Mouse (Mus musculus) thymus, postnatal 36 days (tissue): ENCODE results near the gene Nacc1.

Experiments
- DNase-seq, 2 experiments: peaks; one replicate each; pipeline ENCODE4 v3.0.0; 2022; ENCODE audit warnings: mixed read lengths in 2 of 2

Nacc1 gene

GRCm38 (mm10) chr8:84687705-84688100 is at the start of gene Nacc1:
Nacc1 (minus strand) TSS chr8:84687862.
- peak; percentile 84 to 89 for DNase-seq

DNA sequence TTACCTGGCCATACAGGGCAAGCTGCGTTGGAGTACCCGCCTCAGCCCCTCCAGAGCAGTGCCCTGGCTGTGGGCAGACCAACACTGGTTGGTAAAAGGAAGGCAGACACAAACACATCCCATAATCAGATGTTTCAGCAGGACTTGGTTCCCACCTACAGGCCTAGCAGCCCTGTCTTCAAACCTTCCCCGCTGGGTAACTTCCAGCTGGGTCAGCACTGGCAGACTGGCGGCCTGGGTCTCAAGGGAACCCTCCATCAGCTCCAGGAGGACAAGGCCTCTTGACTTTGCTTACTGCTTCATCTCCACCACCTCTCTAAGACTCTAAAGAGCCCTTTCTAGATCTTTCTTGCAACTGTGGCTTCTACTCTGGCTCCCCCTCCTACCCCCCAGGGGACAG is 48.9 kb upstream of the Nacc1 start:
- no peak for DNase-seq

- DNase-seq: no peak
Observed at GRCm38 (mm10) chr8:84735597-84735996, 47.9 kb upstream of the Nacc1 start.

DNA sequence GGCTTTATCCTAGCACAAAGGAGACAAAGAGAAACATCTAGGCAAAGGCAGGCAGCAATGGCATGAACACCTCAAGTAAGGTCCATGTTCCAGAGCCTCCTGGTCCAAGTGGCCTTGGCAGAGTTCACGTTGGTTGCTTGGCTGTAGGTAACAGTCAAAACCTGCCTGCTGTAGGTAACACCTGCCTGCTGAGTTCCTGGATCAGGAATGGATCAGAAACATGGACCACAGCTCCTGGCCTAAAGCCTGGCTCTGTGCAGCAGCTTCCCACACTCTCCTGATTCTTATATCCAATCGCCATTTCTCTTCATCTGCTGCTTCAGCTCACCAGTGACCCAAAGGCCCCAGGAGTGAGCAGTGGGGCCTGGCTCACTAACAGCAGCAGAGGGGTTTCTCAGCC is 47.0 kb upstream of the Nacc1 start:
- no peak for DNase-seq

GRCm38 (mm10) chr8:84733959-84734358 is 46.3 kb upstream of the Nacc1 start:
- DNase-seq: no peak

GRCm38 (mm10) chr8:84732996-84733395 is 45.3 kb upstream of the Nacc1 start:
- DNase-seq: no peak

GRCm38 (mm10) chr8:84732545-84732944 is 44.9 kb upstream of the Nacc1 start:
- no peak for DNase-seq

GRCm38 (mm10) chr8:84731371-84732177 is 43.9 kb upstream of the Nacc1 start:
- no peak for DNase-seq

- DNase-seq: no peak
Observed at GRCm38 (mm10) chr8:84730541-84731370, 43.1 kb upstream of the Nacc1 start.

- no peak for DNase-seq
Observed at GRCm38 (mm10) chr8:84729921-84730362, 42.3 kb upstream of the Nacc1 start.

- DNase-seq: no peak
Observed at GRCm38 (mm10) chr8:84728474-84728873, 40.8 kb upstream of the Nacc1 start.

DNA sequence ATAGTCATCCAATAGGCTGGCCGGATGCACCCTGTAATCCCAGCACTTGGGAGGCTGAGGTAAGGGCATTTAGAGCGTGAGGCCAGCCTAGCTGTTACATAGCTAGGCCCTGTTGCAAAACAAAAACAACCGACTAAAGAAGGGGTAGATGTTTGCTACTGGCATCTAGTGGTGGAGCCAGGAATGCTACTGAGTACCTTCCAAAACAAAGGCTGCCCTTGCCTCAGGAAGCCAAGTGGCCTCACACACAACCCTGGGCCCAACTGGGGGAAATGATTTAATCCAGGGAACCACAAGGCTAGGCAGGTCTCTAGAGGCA is 38.2 kb upstream of the Nacc1 start:
- no peak for DNase-seq

GRCm38 (mm10) chr8:84725246-84725940 is 37.7 kb upstream of the Nacc1 start:
- DNase-seq: no peak

- peak in 1 of 2 experiments; percentile 42 for DNase-seq
Observed at GRCm38 (mm10) chr8:84724683-84725082, 37.0 kb upstream of the Nacc1 start.

DNA sequence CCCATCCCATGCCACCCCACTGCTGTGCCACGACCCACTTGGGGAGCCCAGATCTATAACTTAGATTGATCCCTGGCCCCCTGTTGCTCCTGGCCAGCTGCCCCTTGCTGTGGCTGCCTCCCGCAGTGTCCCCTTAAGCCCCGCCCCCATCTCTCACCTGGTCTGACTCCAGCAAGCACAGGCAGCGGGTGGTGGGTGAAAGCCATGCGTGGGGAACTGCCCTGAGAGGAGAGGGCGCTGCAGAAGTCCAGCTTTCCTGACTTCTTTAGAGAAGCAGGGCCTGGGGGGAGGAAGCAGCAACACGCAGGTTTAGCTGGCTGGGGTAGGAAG is 35.9 kb upstream of the Nacc1 start:
- peak; percentile 32 to 51 for DNase-seq

GRCm38 (mm10) chr8:84722850-84723570 is 35.3 kb upstream of the Nacc1 start, which contains the start of gene G430095P16Rik:
G430095P16Rik (plus strand) TSS chr8:84723007.
- DNase-seq: peak; percentile 46 to 71

DNA sequence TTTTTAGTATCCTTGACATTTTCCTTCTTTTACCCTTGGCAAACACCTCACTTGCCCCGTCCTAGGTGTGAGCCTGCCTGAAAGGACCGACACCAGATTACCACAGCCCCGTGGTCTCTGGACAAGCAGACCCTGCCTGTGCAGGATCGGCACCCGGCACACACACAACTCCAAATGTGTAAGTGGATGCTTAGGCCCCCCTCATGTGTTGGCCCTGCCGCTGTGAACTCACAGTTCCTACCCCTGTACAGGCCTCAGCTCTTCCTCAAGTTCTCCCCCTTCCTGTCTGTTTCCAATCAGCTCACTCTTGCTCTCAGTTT is 34.8 kb upstream of the Nacc1 start:
- DNase-seq: no peak

DNA sequence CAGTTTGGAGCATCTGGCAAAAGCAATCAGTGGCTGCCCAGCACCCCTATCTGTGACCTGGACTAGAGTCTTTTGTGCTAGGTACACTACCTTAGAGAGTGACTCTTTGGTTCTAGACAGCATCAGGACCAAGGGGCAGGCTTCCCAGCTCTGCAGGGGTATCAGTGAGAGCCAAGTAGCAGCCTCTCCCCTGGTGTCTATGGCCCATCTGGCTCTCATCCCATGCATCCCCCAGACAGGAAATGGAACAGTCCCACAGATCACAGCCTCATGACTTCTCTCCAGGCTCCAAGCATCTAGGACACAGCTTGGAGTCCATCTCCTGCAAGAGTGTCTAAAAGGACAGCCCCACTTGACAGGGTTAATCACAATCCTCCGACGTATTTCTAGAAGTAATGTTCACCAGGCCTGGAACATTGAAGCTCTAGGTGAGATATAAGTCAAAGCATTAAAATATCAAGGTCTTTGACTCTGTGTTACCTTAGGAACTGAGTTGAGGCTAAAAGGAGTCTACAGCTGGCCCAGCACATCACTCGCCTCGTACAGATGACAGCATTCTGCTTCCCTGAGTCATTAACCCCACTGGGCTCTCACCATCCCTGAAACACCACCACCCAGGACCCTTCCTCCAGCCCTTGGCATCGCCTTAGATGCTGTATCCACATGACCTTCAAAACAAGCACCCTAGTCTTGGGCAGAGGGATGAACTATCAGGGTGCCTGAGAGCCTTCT is 31.5 kb upstream of the Nacc1 start:
- DNase-seq: no peak

GRCm38 (mm10) chr8:84718476-84718875 is 30.8 kb upstream of the Nacc1 start:
- no peak for DNase-seq

GRCm38 (mm10) chr8:84716790-84717189 is 29.1 kb upstream of the Nacc1 start:
- no peak for DNase-seq

GRCm38 (mm10) chr8:84715893-84716468 is 28.3 kb upstream of the Nacc1 start:
- no peak for DNase-seq

DNA sequence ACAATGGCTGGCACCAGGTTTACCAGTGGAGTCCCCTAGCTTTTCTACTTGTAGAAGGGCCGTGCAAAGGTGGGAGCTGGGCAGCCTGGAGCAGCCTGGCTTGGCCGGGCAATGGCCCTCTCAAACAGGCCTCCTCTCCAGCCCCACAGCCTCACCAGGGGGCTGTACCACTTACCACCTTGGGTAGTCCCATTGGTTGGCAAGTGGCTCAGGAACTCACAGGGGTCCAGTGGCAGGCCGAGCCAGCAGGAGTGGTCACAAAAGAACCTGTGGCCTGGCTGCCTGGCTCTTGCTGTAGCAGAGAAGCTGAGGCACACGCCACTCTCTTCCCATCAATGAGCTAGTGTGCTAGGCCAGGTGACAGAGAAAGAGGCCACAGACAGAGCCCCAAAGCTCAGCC is 26.5 kb upstream of the Nacc1 start:
- no peak for DNase-seq
